Mouse (Mus musculus): ENCODE results near the gene Steap3. TPM values are rescaled to one million over a fixed set of nuclear protein-coding genes. Genes with fewer than 3 reads are reported as not detected.

The Steap3 gene
- total RNA-seq, 2 experiments from 2014 or later = 6.2 to 6.8 TPM

- TF ChIP-seq CTCF (conservative IDR thresholded peaks at IDR 0.05) = no peak
- DNase-seq (ENCODE audit: low spot score in 2 of 2) = peak; percentile 53 to 71
- Histone ChIP-seq H3K4me3 (no peak overlapping the region), H3K27ac (peak overlapping the region; percentile 44)
These were observed 64.9 kb downstream of the Steap3 start for GRCm38 (mm10) chr1:120207568-120207967.

DNA sequence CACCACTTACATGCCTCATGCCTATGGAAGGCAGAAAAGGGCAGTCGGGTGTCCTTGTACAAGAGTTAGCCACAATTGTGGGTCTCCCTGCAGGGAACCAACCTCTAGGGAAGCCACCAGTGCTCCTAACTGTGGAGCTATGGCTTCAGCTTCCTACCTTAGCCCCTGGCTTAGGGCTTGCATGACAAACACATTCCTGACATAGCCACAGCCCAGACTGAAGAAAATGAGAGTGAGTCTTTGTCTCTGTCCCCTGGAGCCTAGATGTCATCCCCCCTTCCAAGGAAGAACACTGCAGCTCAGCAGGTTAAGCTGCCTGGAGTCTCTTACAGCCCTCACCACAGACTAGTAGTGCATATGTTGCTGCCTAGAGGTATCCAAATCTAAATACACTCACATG lies 67.7 kb downstream of the Steap3 start:
- Histone ChIP-seq H3K4me3 (no peak overlapping the region), H3K27ac (no peak overlapping the region)
- no peak for DNase-seq (ENCODE audit: low spot score in 2 of 2)
- TF ChIP-seq CTCF (conservative IDR thresholded peaks at IDR 0.05) = no peak

- DNase-seq (ENCODE audit: low spot score in 2 of 2) = no peak
These were observed 68.7 kb downstream of the Steap3 start for GRCm38 (mm10) chr1:120203836-120204235.

GRCm38 (mm10) chr1:120202542-120202941 lies 70.0 kb downstream of the Steap3 start:
- Histone ChIP-seq H3K4me3 (no peak overlapping the region), H3K27ac (no peak overlapping the region)
- no peak for DNase-seq (ENCODE audit: low spot score in 2 of 2)
- TF ChIP-seq CTCF (conservative IDR thresholded peaks at IDR 0.05) = no peak

More at GRCm38 (mm10) chr1:120203836-120204235, 68.7 kb downstream of the Steap3 start:
- Histone ChIP-seq H3K4me3 (no peak overlapping the region), H3K27ac (no peak overlapping the region)
- no peak for TF ChIP-seq CTCF (conservative IDR thresholded peaks at IDR 0.05)

GRCm38 (mm10) chr1:120198942-120199341 lies 73.6 kb downstream of the Steap3 start:
- Histone ChIP-seq H3K27ac (no peak overlapping the region), H3K4me3 (no peak overlapping the region)
- TF ChIP-seq CTCF (conservative IDR thresholded peaks at IDR 0.05) = no peak
- no peak for DNase-seq (ENCODE audit: low spot score in 2 of 2)

- no peak for TF ChIP-seq CTCF (conservative IDR thresholded peaks at IDR 0.05)
- no peak overlapping the region for H3K27ac ChIP-seq
- DNase-seq (ENCODE audit: low spot score in 2 of 2) = no peak
- H3K4me3 ChIP-seq = no peak overlapping the region
These were observed 74.4 kb downstream of the Steap3 start for GRCm38 (mm10) chr1:120198151-120198550.

GRCm38 (mm10) chr1:120197189-120197588 lies 75.3 kb downstream of the Steap3 start:
- TF ChIP-seq CTCF (conservative IDR thresholded peaks at IDR 0.05) = peak; percentile 99
- DNase-seq (ENCODE audit: low spot score in 2 of 2) = peak; percentile 70 to 82
- H3K27ac ChIP-seq = no peak overlapping the region
- no peak overlapping the region for H3K4me3 ChIP-seq

DNA sequence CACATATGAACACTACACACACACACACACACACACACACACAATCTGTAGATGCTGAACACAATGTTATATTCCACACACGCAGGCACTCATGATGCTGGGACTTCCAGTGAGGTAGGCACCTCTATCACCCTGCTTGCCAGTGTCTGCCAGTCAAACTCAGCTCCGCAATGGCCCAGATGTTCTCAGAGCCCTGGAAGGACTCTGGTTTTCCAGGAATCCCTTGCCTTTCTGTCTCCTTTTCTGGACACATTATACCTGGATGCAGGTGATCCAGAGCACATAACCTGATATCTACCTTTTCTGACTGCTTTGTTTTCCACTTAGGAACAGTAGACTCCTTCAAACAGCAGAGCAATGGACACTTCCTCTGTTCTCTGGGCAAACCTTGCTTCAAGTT lies 75.8 kb downstream of the Steap3 start:
- H3K27ac ChIP-seq = no peak overlapping the region
- DNase-seq (ENCODE audit: low spot score in 2 of 2) = no peak
- no peak for TF ChIP-seq CTCF (conservative IDR thresholded peaks at IDR 0.05)
- H3K4me3 ChIP-seq = no peak overlapping the region

GRCm38 (mm10) chr1:120195947-120196346 lies 76.6 kb downstream of the Steap3 start:
- no peak for TF ChIP-seq CTCF (conservative IDR thresholded peaks at IDR 0.05)
- H3K4me3 ChIP-seq = no peak overlapping the region
- peak overlapping the region; percentile 49 for H3K27ac ChIP-seq
- no peak for DNase-seq (ENCODE audit: low spot score in 2 of 2)

GRCm38 (mm10) chr1:120193586-120193985 lies 78.9 kb downstream of the Steap3 start:
- TF ChIP-seq CTCF (conservative IDR thresholded peaks at IDR 0.05) = no peak
- no peak overlapping the region for H3K27ac ChIP-seq
- DNase-seq (ENCODE audit: low spot score in 2 of 2) = no peak
- no peak overlapping the region for H3K4me3 ChIP-seq

DNA sequence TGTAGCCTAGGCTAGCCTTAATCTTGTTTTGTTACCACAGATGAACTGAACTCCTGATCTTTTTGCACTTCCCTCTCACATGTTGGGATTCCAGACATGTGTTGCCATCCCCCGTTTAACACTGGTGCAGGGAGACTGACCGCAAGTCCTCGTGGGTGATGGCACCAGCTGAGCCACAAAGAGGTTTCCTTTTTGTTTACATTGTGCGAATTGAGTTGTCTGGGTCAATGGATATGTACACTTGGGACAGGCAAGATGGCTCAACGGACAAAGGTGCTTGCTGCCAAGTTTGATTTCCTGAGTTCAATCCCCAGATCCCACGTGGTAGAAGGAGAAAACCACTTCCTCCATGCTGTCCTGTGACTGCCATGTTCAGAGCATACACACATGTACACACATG lies 80.2 kb downstream of the Steap3 start:
- Histone ChIP-seq H3K27ac (no peak overlapping the region), H3K4me3 (no peak overlapping the region)
- no peak for DNase-seq (ENCODE audit: low spot score in 2 of 2)
- TF ChIP-seq CTCF (conservative IDR thresholded peaks at IDR 0.05) = no peak

DNA sequence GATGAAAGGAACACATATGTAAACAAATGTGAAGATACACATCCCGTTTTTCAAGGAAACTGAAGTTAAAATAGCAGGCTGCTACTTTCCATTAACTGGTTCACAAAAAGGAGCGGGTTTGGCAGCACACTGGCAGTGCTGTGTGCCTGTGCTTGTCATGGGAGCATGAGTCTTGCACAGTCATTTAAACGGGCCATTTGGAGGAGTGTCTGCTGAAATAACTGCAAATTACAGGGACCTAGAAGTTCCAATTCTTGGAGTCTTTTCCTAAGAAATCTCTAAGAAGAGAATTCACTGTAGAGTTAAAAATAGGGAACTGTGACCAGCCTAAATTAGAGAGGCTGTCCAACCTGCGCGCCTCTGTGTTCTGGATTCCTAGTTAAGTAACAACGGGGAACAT lies 81.6 kb downstream of the Steap3 start:
- no peak for TF ChIP-seq CTCF (conservative IDR thresholded peaks at IDR 0.05)
- Histone ChIP-seq H3K4me3 (no peak overlapping the region), H3K27ac (peak overlapping the region; percentile 73)
- no peak for DNase-seq (ENCODE audit: low spot score in 2 of 2)

GRCm38 (mm10) chr1:120190300-120190699 lies 82.2 kb downstream of the Steap3 start:
- no peak overlapping the region for H3K4me3 ChIP-seq
- H3K27ac ChIP-seq = peak overlapping the region; percentile 46; the same call in 1 of the 2 replicates
- no peak for DNase-seq (ENCODE audit: low spot score in 2 of 2)
- peak; percentile 45 for TF ChIP-seq CTCF (conservative IDR thresholded peaks at IDR 0.05)

DNA sequence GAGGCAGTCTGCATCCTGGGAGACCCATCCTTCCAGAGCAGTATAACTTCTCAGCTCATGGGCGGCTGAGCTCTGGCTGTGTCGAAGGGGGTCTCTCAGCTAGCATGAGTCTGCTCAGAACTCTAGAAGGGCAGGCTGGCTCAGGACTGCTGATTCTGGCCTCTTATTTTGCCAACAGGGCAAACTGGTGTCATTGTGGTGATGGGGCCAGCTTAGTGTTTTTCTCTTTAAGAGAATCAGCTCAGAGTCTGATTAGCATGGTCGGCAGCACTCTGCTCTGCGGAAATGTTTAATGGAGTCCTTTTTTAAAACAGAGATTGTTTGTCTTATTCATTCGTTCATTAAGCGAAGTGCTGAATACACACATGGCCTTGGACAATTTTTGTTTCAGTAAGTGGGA lies 83.3 kb downstream of the Steap3 start:
- DNase-seq (ENCODE audit: low spot score in 2 of 2) = peak in 1 of 2 experiments; percentile 40
- Histone ChIP-seq H3K4me3 (no peak overlapping the region), H3K27ac (peak overlapping the region; percentile 69)
- no peak for TF ChIP-seq CTCF (conservative IDR thresholded peaks at IDR 0.05)

DNA sequence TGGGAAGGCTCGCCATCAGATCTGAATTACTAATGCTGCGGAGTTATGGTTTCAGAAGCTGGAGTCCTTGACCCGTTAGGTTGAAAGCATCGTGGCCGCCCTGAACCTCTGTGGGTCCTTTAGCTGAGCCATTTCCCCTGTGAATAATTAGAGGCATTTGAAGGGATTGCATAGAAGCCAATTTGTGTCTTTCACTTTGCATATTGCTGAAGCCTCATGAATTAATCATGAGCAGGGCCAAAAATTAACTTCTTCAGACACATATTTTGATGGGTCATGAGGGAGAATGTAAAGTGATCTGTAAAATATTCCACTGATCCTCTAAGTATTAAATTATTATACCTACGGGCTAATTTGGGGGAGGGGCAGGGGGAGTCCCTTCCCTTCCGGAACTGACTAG lies 85.4 kb downstream of the Steap3 start:
- no peak for DNase-seq (ENCODE audit: low spot score in 2 of 2)
- TF ChIP-seq CTCF (conservative IDR thresholded peaks at IDR 0.05) = no peak
- Histone ChIP-seq H3K27ac (0 out of 2 replicates have a peak overlapping the region, but pooled peaks have one; percentile 39), H3K4me3 (no peak overlapping the region)

Data from layer of hippocampus, adult 2 months (tissue).